Mouse (Mus musculus) CH12.LX (cell line): Measurements from ENCODE around the gene Llcfc1. TPM values are rescaled to one million over a fixed set of nuclear protein-coding genes. Genes with fewer than 3 reads are reported as not detected.

Experiments used
- DNase-seq: peaks from one replicate; pipeline ENCODE4 v3.0.0-alpha.2; 2013; ENCODE audit errors: extremely low read depth
- H3K27ac ChIP-seq: 2 replicates; pipeline ENCODE4 v1.5.1; 2012; ENCODE audit warnings: low read depth, mild to moderate bottlenecking, control low read depth, moderate library complexity; ENCODE audit not compliant: insufficient read depth
- H3K27me3 ChIP-seq: replicated peaks from 2 replicates; pipeline ENCODE3; 2012; ENCODE audit warnings: inconsistent platforms
- H3K36me3 ChIP-seq, 2 experiments: replicated peaks in 1 of 2; 2 replicates each; pipeline versions ENCODE3 to v1.6.1; 2012; ENCODE audit warnings: inconsistent platforms in 1 of 2, low read length in 1 of 2, mild to moderate bottlenecking in 1 of 2, mixed read lengths in 1 of 2, moderate library complexity in 1 of 2; ENCODE audit not compliant: control insufficient read depth in 1 of 2, insufficient read depth in 1 of 2
- H3K4me1 ChIP-seq, 2 experiments: 2 replicates each; pipeline ENCODE4 v1.6.1; 2012; ENCODE audit warnings: inconsistent platforms in 1 of 2, moderate library complexity in 1 of 2; ENCODE audit not compliant: insufficient read depth in 2 of 2, control insufficient read depth in 1 of 2
- H3K4me2 ChIP-seq: 2 replicates; pipeline ENCODE4 v1.6.1; 2012; ENCODE audit warnings: low read depth, mild to moderate bottlenecking, control low read depth; ENCODE audit not compliant: poor library complexity, insufficient read depth, severe bottlenecking
- H3K4me3 ChIP-seq, 3 experiments: fragments of 150-350 bp in 1 of 3; sonication (generic) in 1 of 3; replicated peaks in 1 of 3; 2 replicates each; pipeline versions ENCODE3 to v1.5.1; 2011 to 2012; ENCODE audit warnings: low read depth in 2 of 3, low read length in 2 of 3, mild to moderate bottlenecking in 2 of 3, moderate library complexity in 2 of 3, control low read depth in 1 of 3, improper control_type of control experiment in 1 of 3, inconsistent platforms in 1 of 3, mixed read lengths in 1 of 3; ENCODE audit not compliant: poor library complexity in 1 of 3
- H3K79me2 ChIP-seq: replicated peaks from 2 replicates; pipeline ENCODE4 v1.6.1; 2012; ENCODE audit warnings: mild to moderate bottlenecking, moderate library complexity; ENCODE audit not compliant: control insufficient read depth, poor library complexity, insufficient read depth, severe bottlenecking; ENCODE audit errors: extremely low read depth
- H3K9ac ChIP-seq: 2 replicates; pipeline ENCODE4 v1.6.1; 2012; ENCODE audit warnings: low read depth, mild to moderate bottlenecking, control low read depth, moderate library complexity; ENCODE audit not compliant: insufficient read depth
- H3K9me3 ChIP-seq: replicated peaks from 2 replicates; pipeline ENCODE3; 2012; ENCODE audit warnings: low read length, inconsistent platforms, mixed read lengths
- BHLHE40 ChIP-seq: IDR thresholded peaks from 2 replicates; pipeline ENCODE4 v1.6.1; 2011; ENCODE audit warnings: mild to moderate bottlenecking, low read depth, low read length, improper control_type of control experiment
- CHD1 ChIP-seq: IDR thresholded peaks from 2 replicates; pipeline ENCODE4 v1.6.1; 2012; ENCODE audit warnings: low read depth, low read length, improper control_type of control experiment, inconsistent platforms
- CTCF ChIP-seq, 2 experiments: IDR thresholded peaks in 1 of 2; conservative IDR thresholded peaks in 1 of 2; 2 replicates each; pipeline ENCODE4 v1.5.1; 2011 to 2012; ENCODE audit warnings: low read depth in 2 of 2, low read length in 2 of 2, improper control_type of control experiment in 1 of 2, inconsistent platforms in 1 of 2, mild to moderate bottlenecking in 1 of 2, moderate library complexity in 1 of 2
- ELF1 ChIP-seq: IDR thresholded peaks from 2 replicates; pipeline ENCODE4 v1.6.1; 2014; ENCODE audit warnings: low read depth, mild to moderate bottlenecking, inconsistent platforms, low read length, improper control_type of control experiment
- ETS1 ChIP-seq: conservative IDR thresholded peaks from 2 replicates; pipeline ENCODE4 v1.6.1; 2012; ENCODE audit warnings: low read depth, mild to moderate bottlenecking, inconsistent platforms, low read length, improper control_type of control experiment, moderate library complexity
- HCFC1 ChIP-seq: IDR thresholded peaks from 2 replicates; pipeline ENCODE4 v1.6.1; 2012; ENCODE audit warnings: low read depth, mild to moderate bottlenecking, inconsistent platforms, low read length, improper control_type of control experiment
- JUN ChIP-seq: IDR thresholded peaks from 2 replicates; pipeline ENCODE4 v1.6.1; 2011; ENCODE audit warnings: low read depth, mild to moderate bottlenecking, low read length, improper control_type of control experiment, moderate library complexity; ENCODE audit not compliant: insufficient read depth
- JUND ChIP-seq: conservative IDR thresholded peaks from 2 replicates; pipeline ENCODE4 v1.6.1; 2011; ENCODE audit warnings: low read depth, low read length, improper control_type of control experiment
- KAT2A ChIP-seq: IDR thresholded peaks from 2 replicates; pipeline ENCODE4 v1.6.1; 2012; ENCODE audit warnings: low read length, improper control_type of control experiment, inconsistent platforms; ENCODE audit not compliant: insufficient replicate concordance
- MAZ ChIP-seq: IDR thresholded peaks from 2 replicates; pipeline ENCODE4 v1.6.1; 2012; ENCODE audit warnings: low read depth, mild to moderate bottlenecking, inconsistent platforms, low read length, improper control_type of control experiment, moderate library complexity
- MEF2A ChIP-seq: IDR thresholded peaks from 2 replicates; pipeline ENCODE4 v1.6.1; 2014; ENCODE audit warnings: low read depth, mild to moderate bottlenecking, inconsistent platforms, low read length, improper control_type of control experiment, borderline replicate concordance
- MYC ChIP-seq: IDR thresholded peaks from 2 replicates; pipeline ENCODE4 v1.6.1; 2011; ENCODE audit warnings: low read depth, mild to moderate bottlenecking, improper control_type of control experiment, low read length
- NRF1 ChIP-seq: IDR thresholded peaks from 2 replicates; pipeline ENCODE4 v1.6.1; 2014; ENCODE audit warnings: low read depth, mild to moderate bottlenecking, inconsistent platforms, low read length, improper control_type of control experiment, moderate library complexity
- PAX5 ChIP-seq: IDR thresholded peaks from 2 replicates; pipeline ENCODE4 v1.6.1; 2012; ENCODE audit warnings: low read length, inconsistent platforms, mixed read lengths
- POLR2A ChIP-seq: IDR thresholded peaks from 2 replicates; pipeline ENCODE4 v1.6.1; 2011; ENCODE audit warnings: low read depth, mild to moderate bottlenecking, improper control_type of control experiment, low read length
- RAD21 ChIP-seq: IDR thresholded peaks from 2 replicates; pipeline ENCODE4 v1.6.1; 2011; ENCODE audit warnings: low read depth, mild to moderate bottlenecking, low read length, improper control_type of control experiment, moderate library complexity
- RCOR1 ChIP-seq: conservative IDR thresholded peaks from 2 replicates; pipeline ENCODE4 v1.6.1; 2012; ENCODE audit warnings: low read depth, mild to moderate bottlenecking, inconsistent platforms, low read length, improper control_type of control experiment
- TBP ChIP-seq: conservative IDR thresholded peaks from 2 replicates; pipeline ENCODE4 v1.6.1; 2011; ENCODE audit warnings: low read depth, low read length, improper control_type of control experiment
- UBTF ChIP-seq: IDR thresholded peaks from 2 replicates; pipeline ENCODE4 v1.6.1; 2012; ENCODE audit warnings: low read depth, mild to moderate bottlenecking, inconsistent platforms, low read length, improper control_type of control experiment, moderate library complexity
- dilution Hi-C: fragments of 300-500 bp; cut with MboI; formaldehyde crosslinking; loops from 2 replicates; pipeline ENCODE4 v1.14.3; 2020; ENCODE audit warnings: low sequenced_read_pairs; ENCODE audit not compliant: extremely low pct_unique_long_range_greater_than_20kb, extremely low pct_ligation_motif_present
- in situ Hi-C: fragments of 300-500 bp; cut with MboI; formaldehyde crosslinking; loops from 3 replicates; pipeline ENCODE4 v1.14.3; 2019; ENCODE audit warnings: low sequenced_read_pairs, low pct_ligation_motif_present, low pct_unique_long_range_greater_than_20kb, mixed read lengths
- polyA plus RNA-seq: library from polyadenylated mRNA; unstranded; fragments of >175 nt; gene quantifications from 2 replicates; pipeline ENCODE4 v1.2.1, GENCODE M21; 2012; ENCODE audit warnings: low read depth; ENCODE audit not compliant: insufficient read length
- total RNA-seq, 2 experiments: library from RNA; depleted of rRNA; stranded (reverse); fragments of 300-350 nt in 1 of 2; fragments of >200 nt in 1 of 2; gene quantifications; 2 replicates each; pipeline ENCODE4 v1.2.3; 2012 to 2014

The Llcfc1 gene
- total and polyA plus RNA-seq, 3 experiments, result not detected

GRCm38 (mm10) chr6:41702928-41703327 lies 18.7 kb downstream of the Llcfc1 start:
- Histone ChIP-seq H3K4me3 (no peak overlapping the region), H3K79me2 (no peaks in the 10 kb centered on the region), H3K9ac (no peak overlapping the region), H3K4me1 (no peaks in the 10 kb centered on the region), H3K4me2 (no peak overlapping the region), H3K9me3 (no peaks in the 10 kb centered on the region), H3K27me3 (no peaks in the 10 kb centered on the region), H3K36me3 (no peaks in the 10 kb centered on the region), H3K27ac (no peak overlapping the region)
- DNase-seq, result peak; percentile 14
- in situ Hi-C loops, result no loop called here
- TF ChIP-seq KAT2A (no peak), CTCF (conservative IDR thresholded peaks at IDR 0.05 in 1 of 2, IDR thresholded peaks at IDR 0.05 in 1 of 2; ENCODE audit: low read depth in 2 of 2, low read length in 2 of 2) (peak in 1 of 2 experiments; percentile 22; a peak in 1 of 4 replicates), ELF1 (no peak), RAD21 (peak; percentile 2), RCOR1 (no peak), MEF2A (no peak), MAZ (no peak), JUND (no peak)
- dilution Hi-C loops, result no loop called here

- Histone ChIP-seq H3K4me2 (no peak within 1 kb of the TSS), H3K4me1 (no peaks in the 10 kb centered on the region), H3K9ac (no peak within 1 kb of the TSS), H3K9me3 (no peaks in the 10 kb centered on the region), H3K36me3 (no peaks in the 10 kb centered on the region), H3K27ac (no peak within 1 kb of the TSS), H3K79me2 (no peaks in the 10 kb centered on the region), H3K4me3 (no peak within 1 kb of the TSS), H3K27me3 (no peaks in the 10 kb centered on the region)
- no peak for DNase-seq
- dilution Hi-C loops, result no loop called here
- in situ Hi-C loops, result no loop called here
- TF ChIP-seq POLR2A (no peak), PAX5 (no peak), MEF2A (no peak), JUN (no peak), UBTF (no peak), RAD21 (no peak), BHLHE40 (no peak), ETS1 (no peak), NRF1 (no peak), CHD1 (no peak), MYC (no peak), TBP (no peak), HCFC1 (no peak)
Observed at GRCm38 (mm10) chr6:41704123-41704522, 19.9 kb downstream of the Llcfc1 start, which contains the start of gene Kel. Gene Kel (minus strand): TSS chr6:41704339.
